Mouse (Mus musculus) stomach, embryonic 16.5 days (tissue): ENCODE data around the gene Pianp. TPM values are rescaled to one million over a fixed set of nuclear protein-coding genes. Genes with fewer than 3 reads are reported as not detected.

Experiments used
- ATAC-seq: fragments of 200-750 bp; cut with Nextera tagmentation; 2 replicates; pipeline ENCODE4 v1.8.0; 2017; ENCODE audit warnings: moderate number of reproducible peaks, moderate TSS enrichment; ENCODE audit not compliant: insufficient read depth, low FRiP score
- H3K27ac ChIP-seq: fragments of 300-500 bp; sonication (generic); 2 replicates; pipeline ENCODE4 v1.5.1; 2014; ENCODE audit warnings: low read length
- H3K27me3 ChIP-seq: fragments of 300-500 bp; sonication (generic); 2 replicates; pipeline ENCODE4 v1.6.1; 2014; ENCODE audit warnings: low read length, control low read depth, mixed read lengths; ENCODE audit not compliant: control insufficient read depth, insufficient read depth
- H3K36me3 ChIP-seq: fragments of 300-500 bp; sonication (generic); 2 replicates; pipeline ENCODE4 v1.6.1; 2014; ENCODE audit warnings: low read length; ENCODE audit not compliant: control insufficient read depth, insufficient read depth
- H3K4me1 ChIP-seq: fragments of 300-500 bp; sonication (generic); 2 replicates; pipeline ENCODE4 v1.6.1; 2014; ENCODE audit warnings: low read length, control low read depth, mixed read lengths; ENCODE audit not compliant: control insufficient read depth, insufficient read depth
- H3K4me2 ChIP-seq: fragments of 300-500 bp; sonication (generic); 2 replicates; pipeline ENCODE4 v1.6.1; 2014; ENCODE audit warnings: low read depth, low read length, mixed read lengths
- H3K4me3 ChIP-seq: fragments of 300-500 bp; sonication (generic); replicated peaks from 2 replicates; pipeline ENCODE4 v1.5.1; 2014; ENCODE audit warnings: mild to moderate bottlenecking, low read length
- H3K9ac ChIP-seq: fragments of 300-500 bp; sonication (generic); 2 replicates; pipeline ENCODE4 v1.6.1; 2014; ENCODE audit warnings: low read length
- H3K9me3 ChIP-seq: fragments of 300-500 bp; sonication (generic); replicated peaks from 2 replicates; pipeline ENCODE4 v1.6.1; 2016; ENCODE audit warnings: low read length, control low read depth; ENCODE audit not compliant: control insufficient read depth
- WGBS: fragments of 180-500 bp; shearing (Covaris S2); extraction: QIAGEN DNeasy Blood & Tissue Kit; methylation state at CpG from one replicate; pipeline ENCODE4 v1.1.7; 2014; 5-methylcytosine and 5-hydroxymethylcytosine counted together
- polyA plus RNA-seq: library from polyadenylated mRNA; unstranded; fragments of >200 nt; fragmentation: Nextera tagmentation; extraction: Ambion mirVana; gene quantifications from 2 replicates; pipeline ENCODE4 v1.2.1, GENCODE M21; 2015

Gene Pianp
- polyA plus RNA-seq, 1 experiment from 2014 or later = 4.0 TPM

- no peaks in the 10 kb centered on the region for H3K9me3 ChIP-seq
- H3K36me3 ChIP-seq = 0 out of 2 replicates have a peak, but pooled peaks cover 7% of the 10 kb centered on the region
- no peaks in the 10 kb centered on the region for H3K27me3 ChIP-seq
- peak overlapping the region; percentile 98 for H3K9ac ChIP-seq
- H3K4me3 ChIP-seq = peak overlapping the region; percentile 80
- 11% methylated on average over 15 of the region's 15 CpGs for WGBS
- peaks cover 10% of the 10 kb centered on the region; the same call in 1 of the 2 replicates for H3K4me1 ChIP-seq
- H3K27ac ChIP-seq = peak overlapping the region; percentile 91
- no peak for ATAC-seq
- peak overlapping the region; percentile 96 for H3K4me2 ChIP-seq
Observed at GRCm38 (mm10) chr6:124965747-124966146, 30.7 kb upstream of the Pianp start.

GRCm38 (mm10) chr6:124966466-124967118, 29.9 kb upstream of the Pianp start:
- 94% methylated on average over 7 of the region's 7 CpGs for WGBS
- no peaks in the 10 kb centered on the region for H3K27me3 ChIP-seq
- peak overlapping the region; percentile 96; the same call in 1 of the 2 replicates for H3K4me2 ChIP-seq
- no peak overlapping the region for H3K9ac ChIP-seq
- H3K27ac ChIP-seq = no peak overlapping the region
- H3K4me3 ChIP-seq = peak overlapping the region; percentile 80
- H3K4me1 ChIP-seq = peaks cover 10% of the 10 kb centered on the region; the same call in 1 of the 2 replicates
- H3K36me3 ChIP-seq = no peaks in the 10 kb centered on the region
- no peak for ATAC-seq
- no peaks in the 10 kb centered on the region for H3K9me3 ChIP-seq

GRCm38 (mm10) chr6:124967766-124968165, 28.7 kb upstream of the Pianp start:
- peaks cover 10% of the 10 kb centered on the region; the same call in 1 of the 2 replicates for H3K4me1 ChIP-seq
- H3K27me3 ChIP-seq = no peaks in the 10 kb centered on the region
- WGBS = 81% methylated on average over 4 of the region's 4 CpGs
- ATAC-seq = no peak
- no peak overlapping the region for H3K4me3 ChIP-seq
- H3K9ac ChIP-seq = no peak overlapping the region
- no peaks in the 10 kb centered on the region for H3K36me3 ChIP-seq
- no peak overlapping the region for H3K4me2 ChIP-seq
- H3K27ac ChIP-seq = no peak overlapping the region
- no peaks in the 10 kb centered on the region for H3K9me3 ChIP-seq

GRCm38 (mm10) chr6:124992241-124992640, 4.3 kb upstream of the Pianp start:
- Histone ChIP-seq H3K4me1 (peaks cover 15% of the 10 kb centered on the region), H3K27ac (no peak overlapping the region), H3K4me2 (no peak overlapping the region), H3K9me3 (peaks cover 4% of the 10 kb centered on the region; the same call in 1 of the 2 replicates), H3K27me3 (peaks cover 27% of the 10 kb centered on the region), H3K4me3 (no peak overlapping the region), H3K9ac (no peak overlapping the region), H3K36me3 (no peaks in the 10 kb centered on the region)
- WGBS = 67% methylated on average over 4 of the region's 4 CpGs
- ATAC-seq = no peak

GRCm38 (mm10) chr6:124993365-124993764, 3.1 kb upstream of the Pianp start:
- Histone ChIP-seq H3K4me1 (peaks cover 19% of the 10 kb centered on the region), H3K36me3 (no peaks in the 10 kb centered on the region), H3K9ac (no peak overlapping the region), H3K4me2 (no peak overlapping the region), H3K27me3 (peaks cover 37% of the 10 kb centered on the region), H3K4me3 (no peak overlapping the region), H3K27ac (no peak overlapping the region), H3K9me3 (peaks cover 4% of the 10 kb centered on the region; the same call in 1 of the 2 replicates)
- 57% methylated on average over 9 of the region's 9 CpGs for WGBS
- no peak for ATAC-seq

- H3K4me3 ChIP-seq = no peak overlapping the region
- H3K9ac ChIP-seq = no peak overlapping the region
- no peak overlapping the region for H3K27ac ChIP-seq
- no peak for ATAC-seq
- H3K9me3 ChIP-seq = peaks cover 4% of the 10 kb centered on the region; the same call in 1 of the 2 replicates
- no peak overlapping the region for H3K4me2 ChIP-seq
- peaks cover 42% of the 10 kb centered on the region for H3K27me3 ChIP-seq
- H3K4me1 ChIP-seq = peaks cover 22% of the 10 kb centered on the region
- WGBS = 17% methylated on average over 11 of the region's 11 CpGs
- no peaks in the 10 kb centered on the region for H3K36me3 ChIP-seq
Observed at GRCm38 (mm10) chr6:124993876-124994275, 2.6 kb upstream of the Pianp start.

GRCm38 (mm10) chr6:124995246-124995645, 1.2 kb upstream of the Pianp start:
- Histone ChIP-seq H3K4me3 (no peak overlapping the region), H3K9ac (no peak overlapping the region), H3K27me3 (peaks cover 52% of the 10 kb centered on the region), H3K9me3 (peaks cover 2% of the 10 kb centered on the region; the same call in 1 of the 2 replicates), H3K36me3 (no peaks in the 10 kb centered on the region), H3K27ac (no peak overlapping the region), H3K4me2 (no peak overlapping the region), H3K4me1 (peaks cover 22% of the 10 kb centered on the region)
- 67% methylated on average over 7 of the region's 7 CpGs for WGBS
- no peak for ATAC-seq

- H3K4me3 ChIP-seq = peak overlapping the region; percentile 59; the same call in 1 of the 2 replicates
- H3K27me3 ChIP-seq = peaks cover 58% of the 10 kb centered on the region
- H3K4me1 ChIP-seq = peaks cover 22% of the 10 kb centered on the region
- no peak for ATAC-seq
- no peaks in the 10 kb centered on the region for H3K9me3 ChIP-seq
- WGBS = 47% methylated on average over 8 of the region's 8 CpGs
- peak overlapping the region; percentile 100 for H3K4me2 ChIP-seq
- no peaks in the 10 kb centered on the region for H3K36me3 ChIP-seq
- H3K9ac ChIP-seq = 0 out of 2 replicates have a peak overlapping the region, but pooled peaks have one; percentile 32
- no peak overlapping the region for H3K27ac ChIP-seq
Observed at GRCm38 (mm10) chr6:124995831-124996403, 577 bp upstream of the Pianp start.

- WGBS = 11% methylated on average over 8 of the region's 8 CpGs
- Histone ChIP-seq H3K4me3 (no peak overlapping the region), H3K4me2 (peak overlapping the region; percentile 100), H3K27me3 (peaks cover 58% of the 10 kb centered on the region), H3K9ac (0 out of 2 replicates have a peak overlapping the region, but pooled peaks have one; percentile 2), H3K36me3 (no peaks in the 10 kb centered on the region), H3K9me3 (no peaks in the 10 kb centered on the region), H3K4me1 (peaks cover 22% of the 10 kb centered on the region), H3K27ac (no peak overlapping the region)
- no peak for ATAC-seq
Observed at GRCm38 (mm10) chr6:124998066-124998465, 1.6 kb downstream of the Pianp start.
